Mouse (Mus musculus) heart, postnatal 25 days (tissue): ENCODE data around the gene Pla2g2c. TPM values are rescaled to one million over a fixed set of nuclear protein-coding genes. Genes with fewer than 3 reads are reported as not detected.

Source experiments
- DNase-seq: peaks from one replicate; pipeline ENCODE4 v3.0.0; 2022; ENCODE audit warnings: low spot score
- intact Hi-C: fragments of 180-260 bp; cut with DNase I; formaldehyde crosslinking; loops from one replicate; pipeline ENCODE4 v1.15.1; 2025
- total RNA-seq, 2 experiments: library from RNA; stranded (reverse); gene quantifications; 2 replicates each; pipeline ENCODE4 v1.2.3; 2021

The Pla2g2c gene
- total RNA-seq, 2 experiments from 2014 or later, result 0.17 TPM; not detected in 1

DNA sequence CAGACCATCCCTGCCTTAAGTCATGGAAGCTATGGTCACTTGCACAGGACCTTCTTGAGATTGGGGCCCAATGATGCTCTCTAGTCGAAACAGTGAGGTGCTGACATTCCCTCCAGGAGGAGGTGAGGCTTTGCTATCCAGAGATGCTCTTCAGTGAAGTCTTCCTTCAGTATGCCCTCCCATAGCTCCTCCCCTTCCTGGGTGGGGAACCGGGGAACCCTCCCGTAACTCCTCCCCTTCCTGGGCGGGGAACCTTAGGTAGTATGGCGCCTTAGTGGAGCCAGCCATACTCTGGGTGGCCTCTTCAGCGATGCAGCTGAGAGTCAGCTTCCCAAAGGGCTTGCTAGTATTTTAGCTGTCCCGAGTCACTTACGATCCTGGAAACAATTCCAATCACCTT, 18.0 kb upstream of the Pla2g2c start:
- intact Hi-C loops, result no loop called here
- no peak for DNase-seq

DNA sequence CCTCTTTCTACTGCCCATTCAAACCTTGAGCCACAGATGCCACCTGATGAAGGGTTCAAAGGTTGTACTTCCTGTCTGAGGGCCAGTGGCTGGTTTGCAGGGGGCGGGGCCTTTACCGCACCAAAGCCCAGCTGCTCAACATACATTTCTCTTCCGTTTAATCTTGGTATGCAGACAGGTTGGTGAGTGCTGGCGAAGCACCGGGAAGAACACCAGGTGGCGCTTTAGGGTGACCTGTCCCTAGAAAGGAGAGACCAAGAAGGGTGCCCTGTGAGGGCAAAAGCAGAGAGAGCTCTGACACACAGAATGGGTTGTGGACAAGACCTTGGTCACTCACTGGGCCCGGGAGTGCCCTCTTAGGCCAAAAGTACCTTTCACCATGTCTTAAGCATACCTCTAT, 16.0 kb upstream of the Pla2g2c start:
- intact Hi-C loops, result loop anchor here (1.0 to 2.0 kb wide), 3 partner anchors 36 to 143 kb away; no protein-coding TSS in a partner anchor
- no peak for DNase-seq

DNA sequence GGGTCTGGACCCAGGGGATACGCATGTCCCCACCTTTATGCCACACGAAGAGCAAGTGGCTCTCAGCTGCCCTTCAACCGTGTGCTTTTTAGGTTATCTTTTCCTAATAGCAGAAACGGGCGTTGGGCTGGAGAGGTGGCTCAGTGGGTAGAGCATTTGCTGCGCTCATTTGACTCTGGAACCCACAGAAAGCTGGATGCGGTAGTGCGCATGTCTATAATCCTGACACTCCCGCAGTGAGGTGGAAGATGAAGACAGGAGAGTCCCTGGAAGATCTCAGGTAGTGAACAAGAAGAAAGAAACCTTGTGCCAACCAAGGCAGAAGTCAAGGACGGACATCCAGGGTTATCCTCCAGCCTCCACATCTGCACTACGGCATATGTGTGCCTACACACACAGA, 15.3 kb upstream of the Pla2g2c start:
- no peak for DNase-seq
- intact Hi-C loops, result loop anchor here (2.0 kb wide), 1 partner anchor 36 kb away; no protein-coding TSS in a partner anchor

DNA sequence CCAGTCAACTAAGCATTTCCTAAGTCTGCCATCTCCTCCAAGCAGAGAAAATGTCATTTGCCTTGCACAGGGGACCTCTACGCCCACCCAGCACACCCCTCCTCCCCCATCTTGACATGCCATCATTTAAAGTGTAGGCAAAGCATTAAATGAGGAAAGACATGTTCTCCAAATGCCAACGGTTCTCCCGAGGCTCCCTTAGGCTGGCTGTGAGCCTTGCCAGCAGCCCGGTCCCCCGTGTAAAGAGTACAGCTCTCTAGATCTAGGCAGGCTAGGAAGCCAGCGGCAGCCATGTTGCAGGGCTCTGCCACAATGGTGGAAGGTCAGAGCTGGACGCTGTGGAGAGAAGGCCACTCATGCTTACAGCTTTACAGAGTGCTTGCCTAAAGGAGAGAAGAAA, 14.6 kb upstream of the Pla2g2c start:
- no peak for DNase-seq
- intact Hi-C loops, result loop anchor here (1.0 to 2.0 kb wide), 2 partner anchors 35 to 38 kb away; no protein-coding TSS in a partner anchor

DNA sequence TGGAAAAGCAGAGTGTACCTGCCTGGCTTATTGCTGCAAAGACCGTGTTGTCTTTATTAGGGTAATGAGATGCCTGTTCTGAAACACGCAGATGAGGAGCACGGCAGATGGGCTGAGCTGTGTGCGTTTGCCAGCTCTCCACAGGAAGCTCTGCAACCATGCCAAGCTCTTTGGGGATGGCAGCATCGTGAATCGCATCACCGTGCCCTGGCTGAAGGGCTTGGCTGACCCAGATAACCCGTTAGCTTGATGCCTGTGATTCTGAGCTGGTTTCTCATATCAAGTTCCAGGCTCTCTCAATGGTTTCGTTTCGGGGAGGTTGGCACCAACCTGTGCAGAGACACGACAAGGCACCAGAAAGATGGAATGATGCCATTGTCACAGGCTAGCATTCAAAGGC, 14.0 kb upstream of the Pla2g2c start:
- intact Hi-C loops, result loop anchor here (1.0 kb wide), 1 partner anchor 38 kb away; no protein-coding TSS in a partner anchor
- DNase-seq, result no peak

DNA sequence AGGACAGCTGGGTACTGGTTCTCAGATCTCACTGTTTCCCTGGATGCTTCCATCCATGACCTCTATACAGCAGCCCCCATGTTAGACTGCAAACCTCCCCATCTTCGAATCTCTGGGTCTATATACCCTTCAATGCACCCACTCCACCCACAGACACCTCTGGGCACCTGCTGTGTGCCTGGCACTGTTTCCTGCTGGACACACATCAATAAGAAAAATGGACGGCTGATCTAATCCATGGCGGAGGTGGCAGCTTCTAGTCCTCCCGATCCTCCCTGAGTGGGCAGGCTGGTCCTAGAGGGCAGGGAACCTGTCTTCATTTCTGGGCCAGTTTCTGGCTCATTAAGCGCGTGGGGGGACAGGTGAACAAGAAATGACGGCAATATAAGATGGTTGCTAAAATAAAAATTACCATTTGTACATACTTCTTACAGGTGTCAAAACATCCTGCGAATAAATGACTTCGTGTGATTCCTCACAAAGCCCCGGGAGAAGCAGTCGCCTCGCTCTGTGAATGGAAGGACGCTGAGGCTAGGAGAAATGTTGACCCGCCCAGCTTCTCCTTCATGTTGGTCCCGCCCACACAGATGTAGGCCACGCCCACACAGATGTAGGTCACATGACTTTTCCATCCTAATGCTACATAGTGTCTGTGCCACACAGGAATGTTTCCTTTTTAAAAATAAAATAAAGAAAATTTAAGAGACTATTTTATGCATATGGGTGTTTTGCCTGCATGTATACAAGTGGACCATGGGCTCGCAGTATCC, 13.4 kb upstream of the Pla2g2c start:
- intact Hi-C loops, result no loop called here
- no peak for DNase-seq

DNA sequence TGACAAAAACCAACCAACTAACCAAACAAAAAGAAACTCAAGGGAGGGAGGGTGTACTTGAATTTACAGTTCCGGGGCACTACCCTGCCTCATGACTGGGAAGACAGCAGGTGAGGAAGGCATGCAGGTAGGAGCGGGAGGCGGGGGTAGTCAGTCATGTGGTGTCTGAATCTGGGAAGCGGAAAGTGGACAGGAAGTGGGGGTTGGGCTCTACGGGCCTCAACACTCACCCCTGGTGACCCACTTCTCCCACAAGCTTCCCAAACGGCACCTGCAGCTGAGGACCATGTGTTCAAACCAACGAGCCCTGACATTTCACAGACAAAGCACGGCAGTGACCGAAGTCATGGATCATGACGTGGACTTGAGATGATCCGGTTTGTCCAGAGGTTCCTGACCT, 12.5 kb upstream of the Pla2g2c start:
- no peak for DNase-seq
- intact Hi-C loops, result no loop called here

DNA sequence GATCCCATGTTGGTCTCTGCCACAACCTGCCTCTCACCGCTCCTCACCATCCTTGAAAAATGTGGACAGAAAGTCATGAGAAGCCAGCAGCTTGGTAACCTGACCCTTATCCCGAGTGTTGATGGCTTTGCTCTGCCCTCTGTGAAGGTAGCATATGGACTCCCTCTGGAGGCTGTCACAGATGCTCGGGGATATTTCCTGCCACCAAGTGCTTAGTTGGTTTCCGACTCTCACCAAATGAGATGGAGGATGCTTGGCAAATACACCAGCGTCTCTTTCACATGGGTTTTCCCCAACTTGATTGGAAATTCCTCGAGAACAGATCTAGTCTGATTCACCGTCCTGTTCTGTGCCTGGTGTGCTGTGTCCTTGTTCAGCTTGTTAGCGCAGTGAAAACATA, 12.0 kb upstream of the Pla2g2c start:
- no peak for DNase-seq
- intact Hi-C loops, result no loop called here

DNA sequence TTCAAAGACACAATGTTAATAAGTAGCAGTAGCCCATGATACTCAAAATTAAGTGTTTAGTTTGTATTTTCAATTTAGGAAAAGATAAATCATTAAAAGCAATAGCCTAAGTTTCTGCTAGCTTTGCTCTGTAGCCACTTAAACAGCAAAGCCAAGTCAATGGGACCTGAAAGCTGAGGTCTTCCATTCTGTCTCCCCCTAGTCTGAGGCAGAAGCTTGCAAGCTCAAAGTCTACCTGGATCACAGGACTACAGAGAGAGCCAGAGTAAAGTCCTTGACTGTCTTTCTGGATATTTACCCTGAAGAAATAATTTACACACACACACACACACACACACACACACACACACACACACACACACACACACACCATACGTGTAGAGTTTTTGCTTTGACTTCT, 10.4 kb upstream of the Pla2g2c start:
- intact Hi-C loops, result no loop called here
- DNase-seq, result no peak

DNA sequence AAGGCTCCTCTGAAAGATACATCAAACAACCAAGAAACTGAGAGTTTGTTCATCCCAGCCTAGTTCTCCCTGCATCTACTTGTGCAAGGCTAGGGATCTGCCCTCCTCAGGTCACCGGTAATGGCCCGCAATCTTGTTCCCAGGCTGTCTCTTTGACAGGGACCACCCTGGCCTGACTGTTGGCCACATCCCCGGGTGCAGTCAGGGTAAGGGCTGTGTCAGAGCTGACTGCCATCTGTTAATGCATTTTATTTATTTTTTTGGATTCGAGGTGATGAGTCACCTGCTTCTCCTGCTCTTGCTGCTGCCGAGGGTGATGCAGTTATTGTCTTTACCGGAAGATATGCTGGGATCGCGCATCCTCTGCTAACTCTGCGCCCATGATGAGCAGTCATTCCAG, 7.9 kb upstream of the Pla2g2c start:
- DNase-seq, result no peak
- intact Hi-C loops, result no loop called here

DNA sequence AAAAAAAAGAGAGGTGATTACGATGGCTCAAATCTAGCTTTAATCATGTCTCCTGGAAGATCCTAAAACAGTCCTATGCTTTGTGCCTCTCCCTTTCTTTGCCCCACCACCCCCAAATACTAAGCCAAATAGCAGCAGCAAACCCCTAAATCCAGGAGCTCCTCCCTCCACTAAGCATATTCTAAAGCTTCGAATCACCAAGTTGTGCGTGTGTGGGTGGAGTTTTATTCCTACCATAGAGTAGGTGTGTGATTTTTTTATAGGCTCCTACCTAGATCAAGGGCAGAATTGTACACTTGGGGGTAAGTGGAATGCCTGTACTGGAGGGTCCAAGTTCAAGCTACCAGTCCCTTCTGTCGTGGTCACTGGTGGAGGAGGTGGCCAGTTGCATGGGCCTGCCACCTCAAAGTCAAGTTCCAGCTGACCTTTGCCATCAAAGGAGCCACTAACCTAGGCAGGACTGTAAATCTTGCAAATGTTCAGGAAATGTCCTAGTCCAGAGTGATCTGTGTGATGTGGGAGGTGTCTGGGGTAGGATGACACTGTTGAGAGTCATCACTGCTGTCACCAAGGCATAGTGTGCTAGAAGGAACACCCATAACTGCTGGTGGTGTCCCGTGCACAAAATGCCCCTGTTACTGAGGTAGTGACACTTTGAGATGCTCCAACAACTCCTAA, 5.9 kb upstream of the Pla2g2c start:
- intact Hi-C loops, result no loop called here
- DNase-seq, result no peak

DNA sequence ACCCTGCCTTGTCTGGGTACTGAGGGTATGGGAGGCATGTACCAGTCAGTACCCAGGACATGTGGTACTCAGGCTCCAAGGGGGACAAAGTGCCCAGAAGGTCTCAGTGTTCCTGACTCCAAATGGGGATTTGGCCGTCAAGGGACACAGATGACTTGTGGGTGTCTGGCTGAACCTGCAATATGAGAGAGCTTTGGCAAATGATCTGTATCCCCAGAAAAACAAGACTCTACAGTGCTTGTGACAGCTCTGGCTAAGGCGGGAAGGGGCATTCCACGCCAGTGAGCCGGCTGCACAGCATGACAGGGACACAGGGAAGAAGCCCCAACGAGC, 5.4 kb upstream of the Pla2g2c start:
- no peak for DNase-seq
- intact Hi-C loops, result no loop called here

DNA sequence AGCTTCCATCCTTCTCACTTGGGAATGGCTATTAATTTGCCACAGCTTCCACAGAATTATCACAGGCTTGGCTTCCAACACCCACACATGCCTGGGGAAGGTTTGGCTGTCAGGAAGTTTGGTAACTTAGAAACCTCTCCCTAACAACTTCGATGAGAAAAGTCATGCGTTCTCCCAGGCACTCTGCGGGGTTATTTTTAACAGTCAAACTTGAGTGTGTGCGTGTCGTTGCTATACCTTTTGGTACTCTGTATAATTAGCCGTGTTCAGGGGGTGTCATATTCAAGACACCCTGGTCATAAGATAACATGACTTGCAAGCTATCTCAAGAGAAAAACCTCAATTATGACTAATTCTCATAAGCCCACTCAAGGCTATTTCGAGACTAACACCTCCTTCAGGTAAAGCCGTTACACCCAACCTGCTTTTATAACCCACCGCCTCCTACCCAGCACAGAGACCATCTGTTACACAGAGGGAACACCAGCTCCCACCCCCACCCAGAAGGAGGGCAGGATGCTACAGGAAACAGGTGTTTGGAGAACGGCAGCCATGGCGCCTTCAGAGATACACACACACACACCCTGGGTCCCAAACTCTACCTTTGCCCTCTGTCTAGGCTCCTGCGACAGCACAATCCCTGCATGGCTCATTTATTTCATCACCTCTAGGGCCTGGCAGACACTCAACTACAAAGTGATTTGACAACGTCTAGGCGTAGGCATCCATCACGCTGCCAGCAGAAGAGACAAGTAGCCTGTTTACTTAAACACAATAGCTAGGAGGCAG, 905 bp upstream of the Pla2g2c start:
- DNase-seq, result no peak
- intact Hi-C loops, result no loop called here

DNA sequence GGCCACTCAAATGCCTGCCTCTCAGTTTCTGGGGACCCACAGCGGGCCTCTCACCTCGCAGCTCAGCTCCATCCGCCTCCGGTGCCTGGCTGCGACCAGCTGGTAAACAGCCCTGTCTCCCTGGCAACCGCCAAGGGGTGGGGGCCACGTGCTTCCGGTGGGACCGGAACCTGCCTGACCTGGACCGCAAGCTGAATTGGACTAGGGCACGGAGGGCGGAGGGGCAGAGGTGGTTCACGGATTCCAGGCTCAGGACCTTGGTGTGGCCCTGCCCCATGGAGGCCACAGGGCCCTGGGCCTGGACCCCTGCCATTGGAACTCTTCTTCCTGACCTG, 502 bp downstream of the Pla2g2c start:
- intact Hi-C loops, result no loop called here
- peak; percentile 55 for DNase-seq

DNA sequence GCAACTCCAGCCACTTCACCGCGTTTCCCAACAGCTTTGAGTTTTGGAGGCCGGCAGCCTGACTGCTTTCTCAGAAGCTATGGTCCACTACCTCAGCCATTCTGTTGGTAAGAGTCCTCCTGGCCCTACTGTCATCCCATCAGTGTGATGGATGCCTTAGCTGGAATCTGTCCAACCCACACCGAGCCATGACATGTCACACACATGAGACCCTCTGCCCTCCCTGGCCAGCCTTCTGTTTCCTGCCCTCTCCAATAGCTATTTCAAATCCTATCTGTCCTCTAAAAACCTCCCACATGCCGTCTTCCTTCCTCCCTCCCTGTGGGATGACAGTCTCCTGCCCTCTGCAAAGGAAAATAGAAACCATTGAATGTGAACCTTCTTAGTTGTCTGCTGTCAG, 1.2 kb downstream of the Pla2g2c start:
- intact Hi-C loops, result no loop called here
- DNase-seq, result no peak

DNA sequence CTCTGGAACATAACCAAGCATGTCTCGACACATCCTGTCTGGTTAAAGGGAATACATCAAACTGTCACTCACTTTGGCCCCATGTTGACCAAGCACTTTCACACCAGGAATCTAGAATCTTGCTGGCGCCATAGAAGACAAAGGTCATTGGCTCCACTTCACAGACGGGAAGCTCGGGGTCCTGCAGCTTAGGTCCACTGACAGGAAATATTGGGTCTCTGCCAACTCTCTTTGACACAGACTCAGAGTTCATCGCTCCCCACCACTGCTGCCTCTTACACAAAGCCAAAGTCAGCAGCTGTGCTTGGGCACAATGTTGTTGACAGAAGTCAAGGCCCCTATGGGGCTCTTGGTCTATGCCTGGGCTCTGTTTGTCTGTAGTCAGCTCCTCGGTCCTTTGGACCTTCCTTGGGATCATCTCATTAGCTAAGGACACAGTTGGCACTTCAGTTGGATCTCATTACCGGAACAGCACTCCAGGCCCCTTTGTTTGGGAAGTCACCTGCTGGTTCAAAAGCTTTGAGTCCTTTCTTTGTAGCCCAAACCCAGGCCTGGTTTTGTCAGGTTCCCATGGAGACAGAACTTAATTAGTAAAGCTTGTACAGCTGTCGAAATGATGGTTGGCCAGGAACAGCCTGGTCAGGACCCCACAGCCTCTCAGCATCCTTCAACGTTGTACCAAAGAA, 4.6 kb downstream of the Pla2g2c start:
- intact Hi-C loops, result no loop called here
- DNase-seq, result no peak

DNA sequence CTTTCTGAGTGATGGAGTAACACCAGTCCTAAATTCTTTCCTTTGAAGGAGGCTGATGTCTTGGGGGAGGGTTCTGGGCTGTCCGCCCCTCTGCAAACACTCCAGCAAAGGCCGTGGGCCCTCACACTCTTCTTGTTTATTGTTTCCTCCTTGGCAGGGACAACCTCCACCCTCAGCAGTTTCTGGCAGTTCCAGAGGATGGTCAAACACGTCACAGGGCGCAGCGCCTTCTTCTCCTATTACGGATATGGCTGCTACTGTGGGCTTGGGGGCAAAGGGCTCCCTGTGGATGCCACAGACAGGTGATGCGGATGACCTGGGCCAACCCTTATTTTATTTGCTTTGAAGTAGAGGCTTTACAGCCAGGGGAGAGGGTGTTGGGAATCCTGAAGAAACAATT, 9.5 kb downstream of the Pla2g2c start:
- no peak for DNase-seq
- intact Hi-C loops, result no loop called here

DNA sequence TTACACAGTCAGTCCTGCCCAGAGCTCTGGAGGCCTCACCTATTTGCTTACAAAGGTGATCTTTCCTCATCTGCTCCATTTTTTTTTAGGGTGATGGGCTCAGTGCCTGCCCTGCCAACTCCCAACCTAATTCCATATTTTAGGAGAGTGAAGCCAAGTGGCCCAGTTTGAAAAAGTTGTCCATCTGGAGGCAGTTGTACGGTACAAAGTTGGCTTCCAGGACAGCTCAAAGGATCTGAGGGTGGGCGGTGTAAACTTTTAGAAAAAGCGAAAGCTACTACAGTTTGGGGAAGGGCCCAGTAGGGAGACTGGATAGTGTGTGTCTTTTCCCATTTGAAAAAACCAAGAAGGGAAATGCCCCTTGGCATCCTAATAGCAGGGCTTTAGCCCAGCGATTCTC, 10.3 kb downstream of the Pla2g2c start:
- no peak for DNase-seq
- intact Hi-C loops, result no loop called here

DNA sequence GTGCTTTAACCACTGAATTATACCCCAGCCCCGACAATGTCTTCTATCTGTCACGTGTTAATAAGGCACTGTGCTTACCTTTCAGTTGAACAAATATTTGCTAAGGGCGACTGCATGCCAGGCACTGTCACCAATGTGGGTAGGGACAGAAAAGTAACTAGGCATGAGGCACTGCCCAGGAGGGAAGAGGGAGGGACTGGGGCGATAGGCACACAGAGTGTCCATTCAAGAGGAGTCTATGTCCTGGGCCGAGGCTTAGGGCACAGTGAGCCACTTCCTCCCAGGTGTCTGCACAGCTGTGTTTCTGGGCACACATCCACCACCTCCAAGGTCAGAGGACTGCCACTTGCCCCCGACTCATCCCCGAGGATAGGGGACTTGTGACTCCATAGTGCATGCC, 12.4 kb downstream of the Pla2g2c start, which contains the start of gene Ubxn10:
Ubxn10 (minus strand) TSS at position 137 of the 400 bp plus-strand sequence.
- no peak for DNase-seq
- intact Hi-C loops, result no loop called here

DNA sequence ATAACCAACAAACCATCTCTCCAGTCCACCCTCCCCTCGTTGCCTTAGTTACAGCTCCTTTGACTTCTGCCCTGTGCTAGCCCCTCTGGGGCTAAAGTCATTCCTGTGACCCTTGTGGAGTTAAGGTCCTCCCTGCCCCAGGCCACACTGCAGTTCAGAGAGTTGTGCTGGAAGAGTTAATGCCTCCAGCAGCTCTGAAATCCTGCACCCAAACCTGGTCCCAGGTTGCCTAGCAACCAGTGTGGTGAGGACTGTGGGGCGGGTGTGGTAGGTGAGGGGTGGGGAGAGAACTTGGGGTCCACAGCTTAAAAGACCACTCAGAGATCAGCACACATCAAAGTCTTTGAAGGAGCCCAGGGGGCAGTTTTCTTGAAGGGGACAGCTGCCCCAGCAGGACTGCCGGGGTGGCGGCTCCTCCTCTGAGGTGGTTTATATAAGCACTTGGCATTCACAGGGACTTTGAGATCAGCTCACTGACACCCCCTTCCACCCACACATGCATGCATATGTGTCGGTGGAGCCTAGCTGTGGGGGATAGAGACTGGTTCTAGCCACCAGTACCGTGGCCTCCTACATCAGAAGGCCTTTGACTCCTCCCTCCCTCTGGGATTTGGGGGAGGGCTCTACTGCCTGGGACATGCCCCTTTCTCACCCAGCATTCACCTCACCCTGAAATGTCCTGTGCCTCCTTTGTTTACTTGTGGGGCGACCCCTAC, 14.7 kb downstream of the Pla2g2c start:
- no peak for DNase-seq
- intact Hi-C loops, result no loop called here
